Mouse (Mus musculus) olfactory bulb, adult 2 months (tissue): ENCODE results near the gene Slit3. TPM values are rescaled to one million over a fixed set of nuclear protein-coding genes. Genes with fewer than 3 reads are reported as not detected.

Experiments used
- H3K27ac ChIP-seq: fragments of 200-500 bp; 2 replicates; pipeline ENCODE4 v1.5.1; 2012; ENCODE audit warnings: low read depth, low read length; ENCODE audit not compliant: insufficient read depth
- H3K4me1 ChIP-seq: fragments of 200-500 bp; 2 replicates; pipeline ENCODE4 v1.6.1; 2012; ENCODE audit warnings: low read length; ENCODE audit not compliant: control insufficient read depth, insufficient read depth
- H3K4me3 ChIP-seq: fragments of 200-500 bp; 2 replicates; pipeline ENCODE4 v1.5.1; 2012; ENCODE audit warnings: mild to moderate bottlenecking, low read depth, low read length, moderate library complexity; ENCODE audit not compliant: insufficient read depth
- CTCF ChIP-seq: fragments of 200-500 bp; IDR thresholded peaks from 2 replicates; pipeline ENCODE4 v1.5.1; 2012; ENCODE audit warnings: low read depth, mild to moderate bottlenecking, low read length, moderate library complexity; ENCODE audit not compliant: insufficient read depth
- POLR2A ChIP-seq: fragments of 200-500 bp; IDR thresholded peaks from 2 replicates; pipeline ENCODE4 v1.6.1; 2012; ENCODE audit warnings: mild to moderate bottlenecking, low read depth, low read length, moderate library complexity; ENCODE audit not compliant: insufficient read depth
- WGBS: fragments of 180-500 bp; shearing (Covaris S2); methylation state at CpG from one replicate; pipeline ENCODE4 v1.1.7; 2018; 5-methylcytosine and 5-hydroxymethylcytosine counted together
- polyA plus RNA-seq: library from polyadenylated mRNA; stranded (reverse); fragments of >200 nt; gene quantifications from 2 replicates; pipeline ENCODE4 v1.2.4, GENCODE M21; 2012; ENCODE audit warnings: low replicate concordance; ENCODE audit not compliant: missing spikeins, insufficient read depth, insufficient read length

Gene Slit3
- polyA plus RNA-seq, 1 experiment, result not detected

- H3K4me1 ChIP-seq, result peaks cover 10% of the 10 kb centered on the region
- H3K27ac ChIP-seq, result no peak overlapping the region
- H3K4me3 ChIP-seq, result no peak overlapping the region
- TF ChIP-seq POLR2A, result no peak
- TF ChIP-seq CTCF, result no peak
- WGBS, result 85% methylated on average over 8 of the region's 8 CpGs
Measured at GRCm38 (mm10) chr11:35304216-35304975, 183.4 kb downstream of the Slit3 start.

- peaks cover 3% of the 10 kb centered on the region for H3K4me1 ChIP-seq
- H3K27ac ChIP-seq, result no peak overlapping the region
- no peak overlapping the region for H3K4me3 ChIP-seq
- WGBS, result 75% methylated on average over 5 of the region's 5 CpGs
- no peak for TF ChIP-seq POLR2A
- no peak for TF ChIP-seq CTCF
Measured at GRCm38 (mm10) chr11:35305111-35305510, 184.1 kb downstream of the Slit3 start.

- TF ChIP-seq POLR2A (no peak), CTCF (no peak)
- no peak overlapping the region for H3K27ac ChIP-seq
- no peak overlapping the region for H3K4me3 ChIP-seq
- 0 out of 2 replicates have a peak, but pooled peaks cover 2% of the 10 kb centered on the region for H3K4me1 ChIP-seq
- WGBS, result 91% methylated on average over 3 of the region's 3 CpGs
Measured at GRCm38 (mm10) chr11:35305910-35306309, 184.9 kb downstream of the Slit3 start.

GRCm38 (mm10) chr11:35306922-35307321 is 185.9 kb downstream of the Slit3 start:
- 70% methylated on average over 5 of the region's 5 CpGs for WGBS
- Histone ChIP-seq H3K4me1 (0 out of 2 replicates have a peak, but pooled peaks cover 2% of the 10 kb centered on the region), H3K27ac (no peak overlapping the region), H3K4me3 (no peak overlapping the region)
- TF ChIP-seq CTCF (no peak), POLR2A (no peak)

- Histone ChIP-seq H3K4me3 (no peak overlapping the region), H3K27ac (no peak overlapping the region), H3K4me1 (0 out of 2 replicates have a peak, but pooled peaks cover 2% of the 10 kb centered on the region)
- WGBS, result 84% methylated on average over 4 of the region's 4 CpGs
- no peak for TF ChIP-seq POLR2A
- no peak for TF ChIP-seq CTCF
Measured at GRCm38 (mm10) chr11:35307992-35308391, 187.0 kb downstream of the Slit3 start.

GRCm38 (mm10) chr11:35315449-35316028 is 194.5 kb downstream of the Slit3 start:
- Histone ChIP-seq H3K4me1 (peaks cover 9% of the 10 kb centered on the region), H3K4me3 (no peak overlapping the region), H3K27ac (no peak overlapping the region)
- TF ChIP-seq CTCF (no peak), POLR2A (no peak)
- WGBS, result 84% methylated on average over 5 of the region's 5 CpGs

GRCm38 (mm10) chr11:35317221-35317620 is 196.2 kb downstream of the Slit3 start:
- TF ChIP-seq CTCF (no peak), POLR2A (no peak)
- no peak overlapping the region for H3K27ac ChIP-seq
- no peak overlapping the region for H3K4me3 ChIP-seq
- peaks cover 9% of the 10 kb centered on the region for H3K4me1 ChIP-seq
- WGBS, result 85% methylated on average over 5 of the region's 5 CpGs

GRCm38 (mm10) chr11:35317775-35318432 is 196.9 kb downstream of the Slit3 start:
- Histone ChIP-seq H3K4me1 (peaks cover 9% of the 10 kb centered on the region), H3K4me3 (no peak overlapping the region), H3K27ac (no peak overlapping the region)
- WGBS, result 80% methylated on average over 7 of the region's 7 CpGs
- no peak for TF ChIP-seq POLR2A
- no peak for TF ChIP-seq CTCF
